Mouse (Mus musculus): ENCODE measurements around the gene Smc1a.
"Not testable (repeated sequence)": the region's sequence is repeated elsewhere in the genome, so short reads cannot be mapped to it uniquely, and the experiment has no call there.

DNA sequence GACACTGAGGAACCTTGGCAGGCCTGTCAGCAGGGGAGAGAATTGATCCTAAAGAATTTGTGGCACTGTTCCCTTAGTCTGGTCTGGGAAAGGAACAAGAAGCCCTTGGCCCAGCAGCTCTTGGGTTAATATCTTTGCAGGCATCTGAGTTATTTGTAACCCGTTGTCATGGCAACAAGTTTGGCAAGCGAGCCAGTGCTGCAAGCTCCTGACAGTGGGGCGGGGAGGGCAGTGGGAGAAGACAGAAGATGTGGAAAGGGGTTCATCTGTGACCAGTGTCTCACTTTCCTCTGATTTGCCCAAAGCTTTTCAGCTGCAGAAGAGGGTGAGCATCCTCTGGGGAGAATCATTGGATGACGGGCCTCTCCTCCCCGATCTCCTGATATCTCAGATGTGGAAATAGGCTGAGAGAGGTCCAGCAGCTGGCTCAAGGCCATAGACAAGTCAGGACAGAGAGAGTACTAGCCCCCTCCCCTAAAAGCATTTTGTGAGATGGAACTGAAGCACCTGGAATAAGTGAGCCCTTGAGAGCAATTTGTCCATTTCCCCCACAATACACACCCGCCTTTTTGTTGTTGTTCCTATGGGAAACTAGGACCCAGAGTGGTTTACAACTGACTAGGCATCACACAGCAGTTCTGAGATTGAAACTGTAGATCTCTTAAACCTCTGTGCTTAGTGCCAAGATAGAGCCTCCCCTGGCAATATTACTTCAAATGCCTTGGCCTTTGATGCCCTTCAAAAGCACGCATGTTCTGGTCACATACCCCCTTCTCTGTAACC, 73.8 kb downstream of the Smc1a start:
- TF ChIP-seq POLR2A (IDR thresholded peaks at IDR 0.05; ENCODE audit: borderline replicate concordance, low read depth, low read length); CTCF (IDR thresholded peaks at IDR 0.05; ENCODE audit: low read depth, low read length): not testable (repeated sequence)
